Mouse (Mus musculus): Measurements from ENCODE around the gene Dgkd.

Gene Dgkd

DNA sequence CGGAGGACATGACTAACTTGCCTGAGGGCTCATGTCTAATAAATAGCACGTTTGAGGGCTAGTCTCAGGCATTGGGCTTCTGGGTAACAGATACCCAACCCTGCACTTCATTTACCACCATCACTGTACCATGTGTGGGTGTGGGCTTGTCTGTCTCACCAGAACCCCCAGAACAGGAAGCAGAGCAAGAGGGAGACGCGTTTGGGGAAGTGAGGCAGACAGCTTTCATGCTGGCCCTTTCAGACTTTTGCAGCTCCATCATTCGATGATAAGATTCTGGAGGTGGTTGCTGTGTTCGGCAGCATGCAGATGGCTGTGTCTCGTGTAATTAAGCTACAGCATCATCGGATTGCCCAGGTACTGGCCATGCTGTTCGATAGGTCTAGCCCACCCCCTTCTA, 82.0 kb downstream of the Dgkd start:
- DNase-seq (ENCODE audit: inconsistent ontology term) = no peak

- no peak for DNase-seq (ENCODE audit: inconsistent ontology term)
These were observed 82.5 kb downstream of the Dgkd start for GRCm38 (mm10) chr1:87935546-87935945.

GRCm38 (mm10) chr1:87936075-87936474, 83.0 kb downstream of the Dgkd start:
- DNase-seq (ENCODE audit: inconsistent ontology term) = no peak

DNA sequence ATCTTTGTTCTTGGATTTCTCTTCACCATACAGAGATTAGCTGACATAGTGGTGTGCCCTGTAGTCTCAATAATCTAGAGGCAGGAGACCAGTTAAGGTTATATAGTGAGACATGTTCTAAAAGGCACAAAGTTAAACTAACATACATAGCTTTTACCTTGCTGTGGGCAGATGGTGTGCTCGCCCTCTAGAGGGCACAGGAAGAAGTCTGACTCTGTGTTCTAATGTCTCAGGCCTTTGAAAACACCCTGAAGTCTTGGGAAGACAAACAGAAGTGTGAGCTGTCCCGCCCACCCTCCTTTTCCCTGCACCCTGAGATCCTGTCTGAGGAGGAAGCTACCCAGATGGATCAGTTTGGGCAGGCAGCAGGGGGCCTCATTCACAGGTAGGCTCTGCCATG, 83.4 kb downstream of the Dgkd start:
- DNase-seq (ENCODE audit: inconsistent ontology term) = no peak

DNA sequence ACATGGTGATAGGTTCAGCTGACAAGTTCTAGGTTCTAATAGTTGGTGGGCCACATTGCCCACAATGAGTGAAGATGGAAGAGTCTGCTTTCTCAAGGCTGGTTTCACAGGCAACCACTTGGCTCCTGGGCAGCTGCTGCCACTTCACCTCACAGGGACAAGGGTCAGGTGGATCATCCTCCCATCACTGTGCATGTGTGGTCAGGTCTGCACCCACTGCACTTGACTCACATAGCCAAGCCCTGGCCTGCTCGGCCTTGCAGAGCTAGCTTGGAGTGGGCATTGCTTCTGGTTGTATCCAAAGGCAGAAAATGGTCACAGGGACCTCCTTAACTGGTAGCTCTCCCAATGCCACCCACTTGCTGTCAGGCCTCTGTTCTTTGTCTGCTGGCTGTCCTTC, 88.7 kb downstream of the Dgkd start:
- DNase-seq (ENCODE audit: inconsistent ontology term) = no peak

DNA sequence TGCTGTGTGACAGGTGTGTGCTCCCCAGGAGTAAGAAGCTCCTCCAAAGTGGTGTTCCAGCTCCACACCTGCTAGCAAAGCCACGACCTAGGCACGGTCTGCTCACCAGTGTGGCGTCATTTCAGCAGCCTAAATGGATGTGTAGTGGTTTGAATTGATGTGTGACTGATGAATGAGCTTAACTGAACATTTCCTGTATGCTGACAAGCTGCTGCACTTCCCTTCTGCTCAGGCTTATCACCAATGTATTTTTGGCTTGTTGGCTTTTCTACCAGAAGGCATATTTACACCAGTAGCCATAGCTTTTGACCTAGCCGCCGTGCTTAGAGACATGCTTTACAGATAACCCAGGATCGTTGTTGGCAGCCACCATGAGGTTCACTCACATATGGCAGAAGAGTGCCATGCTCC, 94.6 kb downstream of the Dgkd start:
- DNase-seq (ENCODE audit: inconsistent ontology term) = no peak

DNA sequence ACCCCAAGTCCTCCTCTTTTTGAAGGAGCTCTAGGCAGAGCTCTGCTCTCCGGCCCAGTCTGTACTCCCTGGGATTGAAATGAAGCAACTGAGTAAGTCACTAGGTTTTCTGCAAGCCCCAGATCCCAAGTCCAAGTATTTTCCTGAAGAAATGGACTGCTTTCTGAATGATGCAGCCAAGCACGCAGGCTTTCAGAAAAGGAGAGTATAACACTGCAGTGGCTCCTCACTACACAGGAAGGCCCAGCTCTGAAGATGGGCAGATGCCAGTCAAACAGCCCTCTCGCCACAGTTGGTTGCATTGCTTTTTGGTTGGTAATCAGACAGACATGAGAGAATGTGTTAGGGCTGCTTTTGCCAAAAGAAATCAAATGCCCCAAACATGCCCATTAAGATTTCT, 98.6 kb downstream of the Dgkd start:
- no peak for DNase-seq (ENCODE audit: inconsistent ontology term)

GRCm38 (mm10) chr1:87953073-87953472, 100.0 kb downstream of the Dgkd start:
- DNase-seq (ENCODE audit: inconsistent ontology term) = no peak

DNA sequence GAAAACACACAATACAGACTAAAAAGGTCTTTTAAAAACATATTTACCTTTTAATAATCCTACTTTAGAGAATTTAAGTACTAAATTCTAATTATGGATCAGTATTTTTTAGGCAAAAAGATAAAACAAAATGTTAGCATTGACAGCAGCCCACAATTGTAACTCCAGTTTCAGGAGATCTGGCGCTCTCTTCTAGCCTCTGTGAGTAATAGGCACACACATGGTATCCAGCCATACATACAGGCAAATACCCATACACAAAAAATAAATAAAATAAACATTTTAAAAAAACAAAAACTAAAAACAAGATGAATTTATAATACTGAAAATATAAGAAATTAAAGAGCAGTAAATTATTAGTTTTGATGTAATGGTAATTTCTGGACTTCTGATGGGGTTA, 105.8 kb downstream of the Dgkd start:
- DNase-seq (ENCODE audit: inconsistent ontology term) = no peak

DNA sequence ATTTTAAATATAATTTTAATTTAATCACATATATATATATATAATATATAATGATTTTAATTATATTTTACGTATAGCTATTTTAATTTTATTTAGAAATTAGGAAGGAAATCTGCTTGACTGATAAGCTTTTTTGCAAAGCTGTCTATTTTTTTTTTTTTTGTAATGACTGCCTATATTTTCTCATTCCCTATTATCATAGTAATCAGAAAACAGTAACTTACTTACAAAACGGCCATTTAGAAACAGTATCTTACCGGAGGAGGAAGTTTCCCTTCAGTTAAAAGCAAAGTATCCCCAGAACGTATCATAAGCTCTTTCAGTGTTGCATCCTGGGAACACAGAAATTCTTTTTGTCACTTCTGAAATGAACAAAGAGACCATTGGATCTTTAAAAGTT, 106.4 kb downstream of the Dgkd start:
- no peak for DNase-seq (ENCODE audit: inconsistent ontology term)

- peak; percentile 38 for DNase-seq (ENCODE audit: inconsistent ontology term)
These were observed 106.9 kb downstream of the Dgkd start for GRCm38 (mm10) chr1:87959998-87960431.

DNA sequence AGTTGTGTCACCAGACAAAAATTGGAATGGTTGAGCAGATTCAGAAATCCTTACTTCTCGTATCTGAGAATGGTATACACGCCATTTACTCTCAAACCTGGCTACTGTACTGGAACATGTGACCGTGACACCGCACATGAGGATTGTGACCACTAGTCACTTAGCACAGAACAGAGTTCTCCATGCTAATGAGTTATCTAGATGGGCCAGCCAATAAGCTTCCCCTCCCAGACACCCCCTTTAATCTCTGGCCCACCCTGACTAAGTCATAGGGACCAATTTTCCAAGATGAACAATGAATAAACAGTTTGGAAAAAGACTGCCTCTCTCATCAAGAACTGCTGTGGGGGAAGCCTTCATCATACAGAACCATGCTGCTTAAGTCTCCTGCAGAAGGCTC, 107.7 kb downstream of the Dgkd start:
- no peak for DNase-seq (ENCODE audit: inconsistent ontology term)

GRCm38 (mm10) chr1:87961459-87962167, 108.5 kb downstream of the Dgkd start:
- peak; percentile 45 for DNase-seq (ENCODE audit: inconsistent ontology term)

DNA sequence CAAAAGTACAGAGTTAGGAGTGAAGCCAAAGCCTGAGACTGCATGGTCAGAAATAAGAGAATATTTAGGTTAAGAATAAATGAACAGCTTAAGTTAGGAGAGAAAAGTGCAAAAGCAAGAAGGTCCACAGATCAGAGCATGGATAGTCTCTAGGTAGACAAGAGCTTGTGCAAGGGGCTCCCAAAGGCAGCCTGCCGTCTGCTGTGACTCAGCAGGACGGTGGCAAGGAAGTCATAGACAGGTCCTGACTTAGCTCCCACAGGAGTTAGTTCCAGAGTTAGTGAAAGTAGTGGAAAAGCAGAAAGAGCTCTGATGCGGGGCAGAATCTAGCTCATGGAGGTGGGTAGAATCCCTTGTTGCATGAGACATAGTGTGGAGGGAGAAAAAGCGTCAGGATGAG, 117.3 kb downstream of the Dgkd start:
- DNase-seq (ENCODE audit: inconsistent ontology term) = no peak

GRCm38 (mm10) chr1:87982291-87982690, 129.2 kb downstream of the Dgkd start:
- no peak for DNase-seq (ENCODE audit: inconsistent ontology term)

DNA sequence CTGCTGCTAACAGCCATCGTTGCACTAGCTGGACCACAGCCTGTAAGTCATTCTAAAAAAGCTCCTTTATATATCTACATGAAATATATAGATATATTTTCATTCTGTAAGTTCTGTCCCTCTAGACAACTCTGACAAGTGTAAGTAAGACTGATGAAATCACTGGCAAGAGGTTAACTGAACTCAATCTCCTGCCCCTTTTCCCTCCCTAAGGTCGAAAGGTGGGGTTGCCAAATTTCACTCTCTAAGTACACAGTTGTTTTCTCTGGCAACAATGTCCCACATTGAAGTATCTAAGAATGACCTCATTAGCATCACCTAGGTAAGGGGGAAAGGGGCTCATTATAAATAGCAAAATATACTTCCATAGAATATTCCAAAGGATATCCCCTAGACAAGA, 139.6 kb downstream of the Dgkd start:
- DNase-seq (ENCODE audit: inconsistent ontology term) = no peak

Measured in Muller cell, postnatal 12 days (primary cell).